Mouse (Mus musculus): ENCODE measurements around the gene Uqcr11. TPM values are rescaled to one million over a fixed set of nuclear protein-coding genes. Genes with fewer than 3 reads are reported as not detected.

The Uqcr11 gene
- polyA plus RNA-seq, 1 experiment: 983 TPM

- DNase-seq (ENCODE audit: low spot score): no peak
These were observed 25.1 kb upstream of the Uqcr11 start for GRCm38 (mm10) chr10:80431570-80432386.

- DNase-seq (ENCODE audit: low spot score): no peak
These were observed 23.8 kb upstream of the Uqcr11 start for GRCm38 (mm10) chr10:80430375-80430980.

DNA sequence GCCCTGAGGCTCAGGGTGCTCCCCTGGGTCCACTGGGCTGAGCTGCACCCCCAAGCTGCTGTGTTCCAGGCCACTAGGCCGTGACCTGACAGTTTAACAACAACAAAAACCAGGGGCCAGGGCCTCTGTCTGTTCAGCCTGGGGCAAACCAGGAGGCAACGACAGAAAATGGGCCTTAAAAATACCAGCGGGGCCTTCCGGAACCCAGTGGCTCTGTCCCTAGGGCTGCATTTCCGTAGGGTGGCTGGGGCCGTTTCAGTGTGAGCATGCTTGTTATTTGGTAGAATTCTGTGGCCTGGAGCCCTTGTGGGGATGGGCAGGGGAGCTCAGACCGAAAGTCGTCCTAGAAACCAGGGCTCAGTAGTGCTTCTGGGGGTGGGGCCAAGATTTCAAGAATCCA lies 23.2 kb upstream of the Uqcr11 start:
- no peak for DNase-seq (ENCODE audit: low spot score)

- DNase-seq (ENCODE audit: low spot score): no peak
These were observed 18.4 kb upstream of the Uqcr11 start for GRCm38 (mm10) chr10:80425041-80425440.

- DNase-seq (ENCODE audit: low spot score): no peak
These were observed 16.9 kb upstream of the Uqcr11 start for GRCm38 (mm10) chr10:80423562-80423961.

DNA sequence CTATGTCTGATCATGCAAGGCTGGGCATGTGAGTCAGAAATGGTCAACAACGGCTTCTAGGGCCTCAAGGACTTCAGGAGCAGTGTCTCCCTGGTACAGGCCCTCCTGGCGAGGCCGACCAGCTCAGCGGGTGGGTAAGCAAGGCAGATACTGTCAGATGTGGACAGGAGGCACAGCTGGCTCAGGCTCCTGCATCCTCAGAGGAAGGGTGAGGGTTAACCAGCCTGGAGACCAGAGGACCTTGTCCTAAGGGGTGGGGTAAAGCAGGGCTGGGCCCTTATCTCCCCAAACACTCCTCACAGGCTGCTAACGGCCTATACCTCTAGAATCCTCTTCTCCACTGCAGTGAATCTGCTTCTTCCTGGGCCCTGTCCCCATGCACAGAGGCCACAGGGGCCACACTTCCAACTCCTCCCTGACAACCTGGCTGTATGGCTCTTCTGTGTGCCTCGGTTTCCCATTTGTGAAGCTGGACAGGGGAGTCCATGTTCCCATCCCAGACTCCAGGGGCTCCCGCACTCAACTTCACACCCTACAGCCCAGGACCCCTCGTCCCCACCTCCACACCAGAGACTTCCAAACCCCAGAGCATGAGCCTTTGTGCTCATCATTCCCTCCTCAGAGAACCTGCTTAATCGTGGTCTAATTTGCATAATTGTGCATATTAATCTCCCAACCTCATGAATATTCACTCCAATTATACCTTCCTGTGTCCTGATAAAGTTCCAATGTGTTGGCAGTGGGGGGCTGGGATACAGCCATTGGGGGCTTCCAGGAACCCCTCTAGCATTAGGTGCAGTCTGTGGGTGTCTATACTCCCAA lies 15.2 kb upstream of the Uqcr11 start:
- no peak for DNase-seq (ENCODE audit: low spot score)

DNA sequence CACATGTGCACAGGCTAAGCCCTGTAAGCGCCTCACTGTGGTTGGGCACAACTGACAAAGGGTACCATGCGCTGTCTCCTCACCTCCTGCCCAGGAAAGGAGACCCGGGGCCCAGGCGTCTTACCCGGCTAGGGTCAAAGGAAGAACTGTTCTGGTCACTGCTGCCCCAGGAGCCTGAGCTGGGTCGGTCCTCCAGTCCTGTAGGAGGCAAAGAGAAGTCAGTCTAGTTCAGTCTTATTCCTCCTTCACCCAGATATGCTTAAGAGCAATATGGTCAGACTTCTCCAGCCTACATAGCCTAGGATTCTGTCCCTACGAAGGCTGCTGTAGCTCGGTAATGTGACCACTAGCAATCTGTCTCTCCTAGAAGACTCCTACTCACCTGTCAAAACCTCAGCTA lies 14.6 kb upstream of the Uqcr11 start:
- DNase-seq (ENCODE audit: low spot score): no peak

GRCm38 (mm10) chr10:80420729-80421128 lies 14.1 kb upstream of the Uqcr11 start:
- DNase-seq (ENCODE audit: low spot score): no peak

DNA sequence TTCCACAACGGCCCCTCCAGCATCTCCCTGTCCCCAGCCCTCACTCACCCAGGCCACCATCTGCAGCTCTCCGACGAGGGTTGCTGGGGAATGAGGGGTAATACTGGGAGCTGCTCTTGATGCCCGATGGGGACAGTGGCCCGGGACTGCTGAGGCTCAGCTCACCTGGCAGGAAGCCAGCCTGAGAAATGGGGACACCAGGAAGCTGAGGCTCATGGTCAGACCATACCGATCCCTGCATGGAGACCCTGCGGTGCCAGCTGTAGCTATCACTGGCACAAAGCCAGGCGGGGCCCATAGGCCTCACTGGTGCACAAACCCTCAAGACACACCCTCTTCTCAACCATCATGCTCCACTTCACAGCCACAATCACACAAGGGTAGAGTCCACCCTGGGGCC lies 12.8 kb upstream of the Uqcr11 start:
- no peak for DNase-seq (ENCODE audit: low spot score)

DNA sequence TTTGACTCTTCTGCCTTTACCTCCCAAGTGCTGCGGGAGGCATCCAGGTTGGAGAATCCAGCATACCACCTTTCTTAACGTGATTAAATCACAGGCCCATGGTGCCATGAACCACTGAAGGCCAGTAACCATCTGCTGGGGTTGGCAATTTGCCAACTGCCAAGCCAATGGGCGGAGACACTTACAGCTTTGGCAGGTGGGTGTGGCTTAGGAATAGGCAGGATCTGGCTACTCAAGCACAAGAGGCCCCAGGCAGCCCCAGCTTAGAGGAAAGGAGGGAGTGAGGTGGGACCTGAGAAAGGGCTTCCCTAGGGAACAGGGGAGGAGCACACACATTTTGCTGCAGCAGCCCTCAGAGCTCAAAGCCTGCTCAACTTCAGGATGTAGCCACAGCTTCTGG lies 11.7 kb upstream of the Uqcr11 start:
- no peak for DNase-seq (ENCODE audit: low spot score)

DNA sequence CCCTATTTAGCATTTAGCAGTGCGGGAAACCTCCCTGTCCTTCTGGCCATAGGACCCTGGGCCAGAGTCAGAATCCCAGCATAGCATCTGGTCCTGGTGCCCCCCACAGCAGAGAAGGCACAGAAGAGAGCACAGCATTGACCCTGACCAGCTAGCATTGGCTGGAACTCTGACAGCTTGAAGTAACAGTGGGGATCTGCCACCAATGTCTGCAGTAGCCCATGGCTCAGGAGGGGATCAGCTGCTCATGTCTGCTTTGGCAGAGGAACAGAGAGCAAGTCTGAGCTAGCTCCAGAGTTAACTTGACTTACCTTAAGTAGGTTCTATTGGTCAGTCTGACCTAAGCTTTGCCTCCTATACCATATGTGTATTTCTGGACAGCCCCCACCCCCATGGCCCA lies 11.2 kb upstream of the Uqcr11 start:
- DNase-seq (ENCODE audit: low spot score): no peak

- DNase-seq (ENCODE audit: low spot score): no peak
These were observed 10.7 kb upstream of the Uqcr11 start for GRCm38 (mm10) chr10:80417371-80417770.

GRCm38 (mm10) chr10:80415566-80415965 lies 8.9 kb upstream of the Uqcr11 start:
- DNase-seq (ENCODE audit: low spot score): no peak

- no peak for DNase-seq (ENCODE audit: low spot score)
These were observed 6.3 kb upstream of the Uqcr11 start for GRCm38 (mm10) chr10:80412656-80413541.

GRCm38 (mm10) chr10:80407924-80408323 lies 1.3 kb upstream of the Uqcr11 start:
- no peak for DNase-seq (ENCODE audit: low spot score)

GRCm38 (mm10) chr10:80405481-80406173 lies 1.0 kb downstream of the Uqcr11 start:
- DNase-seq (ENCODE audit: low spot score): no peak

DNA sequence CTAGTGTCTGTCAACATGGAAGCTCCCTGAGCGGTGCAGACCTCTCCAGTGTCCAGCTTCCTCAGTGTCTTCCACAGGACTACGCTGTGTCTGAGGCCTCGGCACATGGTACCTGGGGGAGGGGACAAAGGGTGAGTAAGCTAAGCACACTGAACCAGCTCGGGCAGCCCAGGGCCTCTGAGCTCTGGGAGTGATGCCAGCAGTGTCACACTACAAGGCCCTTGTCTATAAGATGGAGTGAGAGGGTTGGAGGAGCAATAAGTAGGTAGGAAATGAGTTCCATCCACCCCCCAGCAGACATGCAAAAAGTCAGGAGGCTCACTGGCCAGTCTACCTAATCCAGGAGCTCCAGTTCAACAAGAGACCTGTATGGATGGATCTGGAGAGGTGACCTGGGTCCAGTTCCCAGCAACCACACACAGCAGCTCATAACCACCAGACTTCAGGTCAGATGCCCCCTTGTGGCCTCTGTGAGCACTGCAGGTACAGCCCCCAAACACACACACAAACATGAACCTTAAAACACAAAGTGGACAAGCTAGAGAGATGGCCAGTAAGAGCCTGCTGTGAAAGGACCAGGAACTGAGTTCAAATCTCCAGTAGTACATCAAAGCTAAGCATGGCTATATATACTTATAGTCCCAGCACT lies 3.5 kb downstream of the Uqcr11 start:
- DNase-seq (ENCODE audit: low spot score): no peak

DNA sequence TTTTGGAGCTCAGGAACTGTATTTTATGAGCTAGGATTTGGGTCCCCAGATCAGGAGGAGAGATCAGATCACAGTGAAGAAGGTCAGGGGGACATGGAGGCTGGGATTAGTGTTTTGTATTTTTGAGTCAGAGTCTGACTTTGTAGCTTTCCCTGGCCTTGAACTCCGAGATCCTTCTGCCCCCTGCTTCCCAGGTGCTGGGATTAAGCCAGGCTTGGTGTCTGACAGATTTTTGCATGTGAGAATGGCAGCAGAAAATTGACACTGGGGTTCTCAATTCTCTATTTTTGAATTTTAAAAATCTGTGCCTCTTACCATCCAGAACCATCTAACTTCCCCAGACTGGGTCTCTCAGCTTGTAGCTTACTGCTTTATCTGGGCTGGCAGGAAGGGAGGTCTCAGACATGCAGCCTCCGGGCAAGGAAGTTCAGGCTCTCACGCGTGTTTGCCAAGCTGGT lies 5.9 kb downstream of the Uqcr11 start:
- no peak for DNase-seq (ENCODE audit: low spot score)

GRCm38 (mm10) chr10:80399973-80400703 lies 6.5 kb downstream of the Uqcr11 start:
- DNase-seq (ENCODE audit: low spot score): no peak

Data from urinary bladder, adult 2 months (tissue).